Mouse (Mus musculus) NIH3T3 (cell line): Measurements from ENCODE around the gene Hipk1.
A peak's percentile ranks its signal among the peaks of the same experiment; 100 is the strongest.
"Not testable (repeated sequence)": the region's sequence is repeated elsewhere in the genome, so short reads cannot be mapped to it uniquely, and the experiment has no call there.

ENCODE experiments used
- DNase-seq: peaks from one replicate; pipeline ENCODE4 v3.0.0-alpha.2; 2012; ENCODE audit warnings: low read depth

The Hipk1 gene

GRCm38 (mm10) chr3:103791230-103792110, at the start of gene Hipk1:
Hipk1 (minus strand) TSS chr3:103791563.
- peak; percentile 94 for DNase-seq

- not testable (repeated sequence) for DNase-seq
Observed at GRCm38 (mm10) chr3:103840946-103841345, 49.6 kb upstream of the Hipk1 start.

- DNase-seq = not testable (repeated sequence)
Observed at GRCm38 (mm10) chr3:103840195-103840594, 48.8 kb upstream of the Hipk1 start.

- no peak for DNase-seq
Observed at GRCm38 (mm10) chr3:103839711-103840110, 48.3 kb upstream of the Hipk1 start.

- DNase-seq = no peak
Observed at GRCm38 (mm10) chr3:103836453-103836852, 45.1 kb upstream of the Hipk1 start.

- no peak for DNase-seq
Observed at GRCm38 (mm10) chr3:103835951-103836310, 44.6 kb upstream of the Hipk1 start.

- peak; percentile 35 for DNase-seq
Observed at GRCm38 (mm10) chr3:103835272-103835950, 44.0 kb upstream of the Hipk1 start.

- DNase-seq = no peak
Observed at GRCm38 (mm10) chr3:103834001-103834400, 42.6 kb upstream of the Hipk1 start.

- DNase-seq = no peak
Observed at GRCm38 (mm10) chr3:103832426-103832825, 41.1 kb upstream of the Hipk1 start, which contains the start of gene Bcl2l15. Bcl2l15 (plus strand) TSS chr3:103832601.

- DNase-seq = no peak
Observed at GRCm38 (mm10) chr3:103831146-103831545, 39.8 kb upstream of the Hipk1 start.

GRCm38 (mm10) chr3:103830681-103831080, 39.3 kb upstream of the Hipk1 start:
- DNase-seq = peak; percentile 63

- no peak for DNase-seq
Observed at GRCm38 (mm10) chr3:103829036-103829435, 37.7 kb upstream of the Hipk1 start.

- no peak for DNase-seq
Observed at GRCm38 (mm10) chr3:103827548-103827947, 36.2 kb upstream of the Hipk1 start.

- DNase-seq = no peak
Observed at GRCm38 (mm10) chr3:103810967-103811366, 19.6 kb upstream of the Hipk1 start.

- no peak for DNase-seq
Observed at GRCm38 (mm10) chr3:103809799-103810150, 18.4 kb upstream of the Hipk1 start.

GRCm38 (mm10) chr3:103808891-103809798, 17.8 kb upstream of the Hipk1 start, which contains the start of the genes Dclre1b, Ap4b1 and Gm43064:
Dclre1b (minus strand) TSS chr3:103809444.
Ap4b1 (plus strand) TSS chr3:103809520.
Gm43064 (plus strand) TSS chr3:103809573.
- DNase-seq = peak; percentile 96

GRCm38 (mm10) chr3:103805671-103806070, 14.3 kb upstream of the Hipk1 start:
- DNase-seq = no peak

- DNase-seq = no peak
Observed at GRCm38 (mm10) chr3:103802861-103803260, 11.5 kb upstream of the Hipk1 start.

- DNase-seq = peak; percentile 67
Observed at GRCm38 (mm10) chr3:103801631-103802531, 10.5 kb upstream of the Hipk1 start.

- no peak for DNase-seq
Observed at GRCm38 (mm10) chr3:103799507-103799906, 8.1 kb upstream of the Hipk1 start.

- DNase-seq = peak; percentile 22
Observed at GRCm38 (mm10) chr3:103796389-103796788, 5.0 kb upstream of the Hipk1 start.
